Mouse (Mus musculus) megakaryocyte, embryonic 14.5 days (primary cell): Measurements from ENCODE around the gene Cd19. TPM values are rescaled to one million over a fixed set of nuclear protein-coding genes. Genes with fewer than 3 reads are reported as not detected.

Source experiments
- H3K27me3 ChIP-seq: replicated peaks from 2 replicates; pipeline ENCODE3; 2012; ENCODE audit warnings: inconsistent platforms
- H3K36me3 ChIP-seq: replicated peaks from 2 replicates; pipeline ENCODE3; 2012; ENCODE audit warnings: low read length, inconsistent platforms, mixed read lengths
- H3K4me1 ChIP-seq: 2 replicates; pipeline ENCODE4 v1.6.1; 2012; ENCODE audit warnings: inconsistent platforms
- H3K4me3 ChIP-seq: replicated peaks from 2 replicates; pipeline ENCODE3; 2012; ENCODE audit warnings: moderate library complexity, mild to moderate bottlenecking, inconsistent platforms
- H3K9me3 ChIP-seq: 2 replicates; pipeline ENCODE4 v1.6.1; 2012; ENCODE audit warnings: inconsistent platforms
- FLI1 ChIP-seq: IDR thresholded peaks from 2 replicates; pipeline ENCODE4 v1.6.1; 2012; ENCODE audit warnings: low read length, inconsistent platforms, mixed read lengths
- GATA1 ChIP-seq: IDR thresholded peaks from 3 replicates; pipeline ENCODE4 v1.6.1; 2012; ENCODE audit warnings: mixed read lengths, low read length, inconsistent platforms, borderline replicate concordance
- polyA plus RNA-seq: library from polyadenylated mRNA; stranded (reverse); fragments of >175 nt; gene quantifications from 2 replicates; pipeline ENCODE4 v1.2.3, GENCODE M21; 2012; ENCODE audit warnings: low replicate concordance; ENCODE audit not compliant: insufficient read depth

The Cd19 gene
- polyA plus RNA-seq, 1 experiment: not detected

DNA sequence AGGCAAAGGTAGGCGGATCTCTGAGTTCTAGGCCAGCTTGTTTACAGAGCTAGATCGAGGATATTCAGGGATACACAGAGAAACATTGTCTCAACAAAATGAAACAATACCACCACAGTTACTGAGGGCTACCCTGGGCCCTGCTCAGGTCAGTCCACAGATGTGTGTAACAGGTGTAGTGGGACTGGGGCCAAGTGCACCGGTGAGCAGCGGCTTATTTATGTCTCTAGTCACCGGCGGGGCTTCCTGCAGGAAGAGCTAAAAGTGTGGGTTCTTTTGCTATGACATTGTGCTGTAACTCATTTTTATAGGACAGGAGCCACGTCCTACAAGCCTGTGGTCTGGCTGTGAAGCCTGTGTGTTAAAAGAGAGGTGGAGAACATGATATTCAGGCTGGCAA is 39.2 kb upstream of the Cd19 start:
- no peak for TF ChIP-seq GATA1
- Histone ChIP-seq H3K4me1 (peaks cover 73% of the 10 kb centered on the region), H3K4me3 (no peak overlapping the region), H3K36me3 (peaks cover 83% of the 10 kb centered on the region), H3K9me3 (no peaks in the 10 kb centered on the region), H3K27me3 (no peaks in the 10 kb centered on the region)

- TF ChIP-seq FLI1: no peak
- peaks cover 64% of the 10 kb centered on the region for H3K4me1 ChIP-seq
- H3K27me3 ChIP-seq: no peaks in the 10 kb centered on the region
- peaks cover 83% of the 10 kb centered on the region for H3K36me3 ChIP-seq
- H3K9me3 ChIP-seq: no peaks in the 10 kb centered on the region
- H3K4me3 ChIP-seq: no peak overlapping the region
Measured at GRCm38 (mm10) chr7:126452244-126452643, 37.6 kb upstream of the Cd19 start.

DNA sequence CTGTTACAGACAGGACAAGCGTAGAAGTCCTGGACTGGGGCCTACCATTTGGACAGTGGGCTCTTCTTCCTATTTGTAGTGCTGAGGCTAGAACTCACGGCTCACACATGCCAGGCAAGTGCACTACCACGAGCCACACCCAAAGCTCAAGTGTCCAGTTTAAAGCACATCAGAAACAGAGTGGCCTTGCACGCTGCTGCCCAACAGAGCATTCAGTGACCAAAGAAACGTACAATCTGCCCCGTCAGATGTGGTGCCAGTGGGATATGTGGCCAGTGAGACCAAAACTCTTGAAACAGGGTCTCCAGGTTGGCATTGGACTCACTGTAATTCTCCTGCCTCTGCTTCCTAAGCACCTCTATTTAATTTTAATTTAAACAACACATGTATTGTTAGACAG is 36.0 kb upstream of the Cd19 start:
- Histone ChIP-seq H3K4me1 (peaks cover 52% of the 10 kb centered on the region), H3K36me3 (peaks cover 83% of the 10 kb centered on the region), H3K9me3 (no peaks in the 10 kb centered on the region), H3K27me3 (no peaks in the 10 kb centered on the region), H3K4me3 (no peak overlapping the region)
- TF ChIP-seq FLI1 (no peak), GATA1 (no peak)

GRCm38 (mm10) chr7:126449991-126450390 is 35.3 kb upstream of the Cd19 start:
- no peaks in the 10 kb centered on the region for H3K27me3 ChIP-seq
- H3K36me3 ChIP-seq: peaks cover 84% of the 10 kb centered on the region
- no peak overlapping the region for H3K4me3 ChIP-seq
- H3K4me1 ChIP-seq: peaks cover 48% of the 10 kb centered on the region
- H3K9me3 ChIP-seq: no peaks in the 10 kb centered on the region
- no peak for TF ChIP-seq GATA1
- no peak for TF ChIP-seq FLI1

GRCm38 (mm10) chr7:126448481-126448880 is 33.8 kb upstream of the Cd19 start:
- TF ChIP-seq FLI1 (no peak), GATA1 (no peak)

GRCm38 (mm10) chr7:126446217-126446616 is 31.5 kb upstream of the Cd19 start:
- no peak for TF ChIP-seq GATA1
- TF ChIP-seq FLI1: no peak
- Histone ChIP-seq H3K4me1 (peaks cover 22% of the 10 kb centered on the region), H3K9me3 (no peaks in the 10 kb centered on the region), H3K27me3 (no peaks in the 10 kb centered on the region), H3K4me3 (no peak overlapping the region), H3K36me3 (peaks cover 97% of the 10 kb centered on the region)

More at GRCm38 (mm10) chr7:126448481-126448880, 33.8 kb upstream of the Cd19 start:
- H3K4me1 ChIP-seq: peaks cover 37% of the 10 kb centered on the region
- peaks cover 92% of the 10 kb centered on the region for H3K36me3 ChIP-seq
- no peaks in the 10 kb centered on the region for H3K9me3 ChIP-seq
- H3K4me3 ChIP-seq: no peak overlapping the region
- no peaks in the 10 kb centered on the region for H3K27me3 ChIP-seq

DNA sequence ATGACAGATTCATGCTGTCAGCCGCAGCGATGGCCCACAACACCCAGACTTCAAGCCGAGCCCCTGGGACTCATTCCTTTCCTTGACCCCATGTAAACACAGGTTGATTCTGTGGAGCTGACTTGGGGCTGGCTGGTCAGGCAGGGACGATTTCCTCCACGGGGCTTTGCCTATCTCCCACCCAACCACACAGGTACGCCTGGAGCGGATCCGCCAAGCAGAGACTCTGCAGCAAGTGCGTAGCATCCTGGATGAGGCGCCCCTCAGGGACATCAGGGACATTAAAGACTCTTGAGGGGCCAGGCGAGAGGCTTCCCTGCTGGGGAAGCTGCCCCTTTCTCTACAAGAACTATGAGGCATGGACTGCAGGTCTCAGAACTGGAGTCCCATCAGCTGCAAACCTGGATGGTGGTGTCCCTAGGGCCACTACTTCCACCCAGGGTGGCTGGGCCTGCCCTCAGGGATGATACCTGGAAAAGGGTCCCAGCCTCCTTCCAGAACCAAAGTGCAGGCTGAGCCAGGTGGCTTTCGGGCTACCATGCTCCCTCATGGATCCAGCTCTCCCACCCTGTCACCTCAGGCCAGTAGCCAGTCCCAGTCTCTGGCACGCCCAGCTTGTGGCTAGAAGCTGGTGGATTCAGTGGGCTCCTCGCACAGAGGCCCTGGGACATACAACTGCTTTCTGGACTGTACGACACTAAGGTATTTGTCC is 30.6 kb upstream of the Cd19 start:
- Histone ChIP-seq H3K4me3 (no peak overlapping the region), H3K27me3 (no peaks in the 10 kb centered on the region), H3K9me3 (no peaks in the 10 kb centered on the region), H3K4me1 (peaks cover 15% of the 10 kb centered on the region; the same call in 1 of the 2 replicates), H3K36me3 (peaks cover 96% of the 10 kb centered on the region)
- TF ChIP-seq FLI1 (no peak), GATA1 (no peak)

DNA sequence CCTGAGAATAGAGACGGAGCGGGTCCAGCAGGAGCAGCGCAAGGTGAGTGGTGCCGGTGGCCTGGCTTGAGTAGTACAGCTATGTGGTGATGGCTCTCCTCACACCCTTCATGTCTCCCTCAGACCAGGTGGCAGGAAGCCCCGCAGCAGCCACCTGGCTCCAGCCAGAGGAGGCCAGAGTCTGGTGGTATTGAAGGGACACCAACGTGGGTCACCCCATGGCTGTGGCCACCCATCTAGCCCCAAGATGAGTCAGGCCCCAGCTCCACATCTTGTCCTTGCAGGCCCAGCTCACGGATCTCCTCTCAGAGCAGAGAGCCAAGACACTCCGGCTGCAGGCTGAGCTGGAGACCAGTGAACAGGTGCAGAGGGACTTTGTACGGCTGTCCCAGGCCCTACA is 29.8 kb upstream of the Cd19 start:
- no peaks in the 10 kb centered on the region for H3K9me3 ChIP-seq
- TF ChIP-seq GATA1 (no peak), FLI1 (no peak)

DNA sequence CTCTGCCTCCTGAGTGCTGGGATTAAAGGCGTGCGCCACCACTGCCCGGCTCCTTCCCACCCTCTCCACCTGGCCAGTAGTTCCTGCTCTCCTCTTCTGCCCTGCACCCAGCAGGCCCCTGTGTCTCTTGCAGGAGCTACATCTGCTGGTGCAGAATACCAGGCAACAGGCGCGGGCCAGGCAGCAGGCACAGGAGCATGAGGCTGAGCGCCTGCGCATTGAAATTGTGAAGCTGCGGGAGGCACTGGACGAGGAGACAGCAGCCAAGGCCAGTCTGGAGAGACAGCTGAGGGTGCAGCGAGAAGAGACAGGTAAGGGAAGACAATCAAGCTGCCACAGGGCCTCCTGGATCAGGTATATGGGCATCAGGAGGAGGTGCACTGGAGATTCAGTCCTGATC is 29.3 kb upstream of the Cd19 start:
- Histone ChIP-seq H3K36me3 (peaks cover 95% of the 10 kb centered on the region), H3K27me3 (no peaks in the 10 kb centered on the region), H3K9me3 (no peaks in the 10 kb centered on the region), H3K4me3 (no peak overlapping the region), H3K4me1 (peaks cover 12% of the 10 kb centered on the region; the same call in 1 of the 2 replicates)
- TF ChIP-seq GATA1 (no peak), FLI1 (no peak)

More for the DNA sequence above, 29.8 kb upstream of the Cd19 start:
- Histone ChIP-seq H3K4me3 (no peak overlapping the region), H3K27me3 (no peaks in the 10 kb centered on the region), H3K36me3 (peaks cover 96% of the 10 kb centered on the region), H3K4me1 (peaks cover 12% of the 10 kb centered on the region; the same call in 1 of the 2 replicates)

GRCm38 (mm10) chr7:126440134-126440533 is 25.4 kb upstream of the Cd19 start:
- Histone ChIP-seq H3K27me3 (no peaks in the 10 kb centered on the region), H3K9me3 (no peaks in the 10 kb centered on the region), H3K4me3 (no peak overlapping the region), H3K36me3 (peaks cover 95% of the 10 kb centered on the region), H3K4me1 (peaks cover 23% of the 10 kb centered on the region)
- no peak for TF ChIP-seq FLI1
- TF ChIP-seq GATA1: no peak
